Mouse (Mus musculus) spleen, postnatal 14 days (tissue): Measurements from ENCODE around the gene Sdad1.

ENCODE experiments used
- DNase-seq, 2 experiments: peaks; one replicate each; pipeline ENCODE4 v3.0.0; 2021 to 2022; ENCODE audit warnings: low spot score in 2 of 2

Sdad1 gene

DNA sequence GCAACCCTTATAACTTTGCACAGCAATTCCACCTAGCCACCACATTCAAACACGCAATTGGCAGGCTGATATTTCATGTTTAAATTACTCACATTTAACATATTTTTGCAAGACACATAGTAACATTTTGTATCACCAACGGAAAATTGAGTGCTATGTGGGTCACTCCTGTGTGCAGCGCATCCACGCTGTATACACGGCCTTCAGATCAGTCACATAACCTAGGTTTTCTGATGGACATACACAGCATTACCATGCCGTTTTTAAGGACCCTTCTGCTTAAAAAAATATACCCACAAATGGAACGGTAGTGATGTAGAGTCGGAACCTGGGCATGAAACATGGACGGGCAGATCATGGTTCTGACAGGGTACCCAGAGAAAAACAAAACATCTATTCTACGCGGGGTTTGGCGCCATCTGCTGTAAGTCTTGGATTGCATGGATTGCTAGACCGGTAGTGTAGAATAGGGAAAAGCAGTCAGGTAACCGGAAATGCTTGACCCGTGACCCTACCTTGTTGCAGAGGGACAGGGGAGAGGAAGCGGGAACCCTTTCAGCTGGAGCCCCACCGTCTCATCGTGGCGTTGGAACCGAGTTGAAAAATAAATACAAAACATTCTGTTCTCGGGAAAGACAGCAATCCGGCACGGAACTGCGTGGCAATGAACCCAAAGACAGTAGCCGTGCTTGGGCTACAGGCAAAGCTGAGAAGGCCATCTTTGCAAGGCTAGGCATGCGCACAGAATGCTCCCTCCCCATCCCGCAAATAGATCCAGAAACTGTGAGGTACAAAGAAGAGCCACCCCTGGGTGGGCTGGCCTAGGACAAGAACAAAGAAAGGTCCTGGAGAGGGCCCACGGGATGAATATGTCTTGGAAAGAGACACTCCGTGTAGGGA lies 70.7 kb downstream of the Sdad1 start:
- no peak for DNase-seq

DNA sequence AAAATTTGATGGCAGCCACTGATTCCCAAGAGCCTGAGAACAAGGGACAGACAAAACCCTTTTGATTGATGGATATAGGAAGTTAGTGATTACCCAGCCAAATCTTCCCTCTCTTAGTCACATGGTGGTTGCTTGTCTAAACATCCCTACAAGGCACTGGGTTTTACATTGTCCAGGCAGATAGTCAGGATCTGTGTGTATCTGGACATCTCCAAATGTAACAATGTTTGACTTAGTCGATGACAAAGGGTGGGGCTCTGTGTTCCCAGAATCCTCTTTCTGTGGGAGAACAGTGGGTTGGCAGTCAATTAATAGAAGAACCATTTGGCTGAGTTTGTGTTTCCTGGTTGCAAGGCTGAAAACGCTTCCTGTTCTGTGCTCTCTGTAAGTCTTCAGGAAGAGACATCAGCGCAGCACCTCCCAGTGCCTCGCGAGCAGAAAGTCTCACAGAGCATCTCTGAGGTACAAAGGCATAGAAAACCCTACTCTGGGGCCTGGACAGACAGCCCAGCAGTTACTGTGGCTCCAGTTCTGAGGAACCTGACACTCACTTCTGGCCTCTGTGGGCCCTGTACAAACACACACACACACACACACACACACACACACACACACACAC lies 75.2 kb downstream of the Sdad1 start:
- no peak for DNase-seq
